Mouse (Mus musculus) hindbrain, embryonic 15.5 days (tissue): ENCODE results near the gene Aig1. TPM values are rescaled to one million over a fixed set of nuclear protein-coding genes. Genes with fewer than 3 reads are reported as not detected.

Experiments used
- ATAC-seq: fragments of 200-750 bp; cut with Nextera tagmentation; 2 replicates; pipeline ENCODE4 v1.8.0; 2017; ENCODE audit warnings: low read depth, moderate number of reproducible peaks, moderate TSS enrichment; ENCODE audit not compliant: low FRiP score
- H3K27ac ChIP-seq: fragments of 300-500 bp; sonication (generic); replicated peaks from 2 replicates; pipeline ENCODE4 v1.5.1; 2015; ENCODE audit warnings: mild to moderate bottlenecking, inconsistent platforms
- H3K27me3 ChIP-seq: fragments of 300-500 bp; sonication (generic); 2 replicates; pipeline ENCODE4 v1.6.1; 2015; ENCODE audit warnings: control low read depth, inconsistent platforms
- H3K36me3 ChIP-seq: fragments of 300-500 bp; sonication (generic); 2 replicates; pipeline ENCODE4 v1.6.1; 2015; ENCODE audit warnings: control low read depth, inconsistent platforms
- H3K4me1 ChIP-seq: fragments of 300-500 bp; sonication (generic); replicated peaks from 2 replicates; pipeline ENCODE4 v1.6.1; 2015; ENCODE audit warnings: control low read depth, inconsistent platforms
- H3K4me2 ChIP-seq: fragments of 300-500 bp; sonication (generic); 2 replicates; pipeline ENCODE4 v1.6.1; 2015; ENCODE audit warnings: moderate library complexity, mild to moderate bottlenecking, inconsistent platforms
- H3K4me3 ChIP-seq: fragments of 300-500 bp; sonication (generic); 2 replicates; pipeline ENCODE4 v1.5.1; 2015; ENCODE audit warnings: mild to moderate bottlenecking, inconsistent platforms
- H3K9ac ChIP-seq: fragments of 300-500 bp; sonication (generic); 2 replicates; pipeline ENCODE4 v1.6.1; 2015; ENCODE audit warnings: inconsistent platforms
- H3K9me3 ChIP-seq: fragments of 300-500 bp; sonication (generic); 2 replicates; pipeline ENCODE4 v1.6.1; 2016; ENCODE audit warnings: control low read depth, inconsistent platforms
- WGBS: fragments of 180-500 bp; shearing (Covaris S2); methylation state at CpG from one replicate; pipeline ENCODE4 v1.1.7; 2015; 5-methylcytosine and 5-hydroxymethylcytosine counted together
- polyA plus RNA-seq: library from polyadenylated mRNA; unstranded; fragments of >200 nt; fragmentation: Nextera tagmentation; extraction: Ambion mirVana; gene quantifications from 2 replicates; pipeline ENCODE4 v1.2.1, GENCODE M21; 2015

The Aig1 gene
- polyA plus RNA-seq, 1 experiment from 2014 or later, result 94.7 TPM

- no peak overlapping the region for H3K4me3 ChIP-seq
- H3K27ac ChIP-seq, result no peak overlapping the region
- H3K36me3 ChIP-seq, result no peaks in the 10 kb centered on the region
- H3K27me3 ChIP-seq, result no peaks in the 10 kb centered on the region
- H3K9ac ChIP-seq, result no peak overlapping the region
- no peak overlapping the region for H3K4me2 ChIP-seq
- 69% methylated on average over 7 of the region's 7 CpGs for WGBS
- no peaks in the 10 kb centered on the region for H3K4me1 ChIP-seq
- no peaks in the 10 kb centered on the region for H3K9me3 ChIP-seq
- no peak for ATAC-seq
Measured at GRCm38 (mm10) chr10:13653326-13653725, 215.5 kb downstream of the Aig1 start.

GRCm38 (mm10) chr10:13652061-13652460, 216.7 kb downstream of the Aig1 start:
- no peak overlapping the region for H3K4me3 ChIP-seq
- no peaks in the 10 kb centered on the region for H3K9me3 ChIP-seq
- H3K9ac ChIP-seq, result no peak overlapping the region
- no peaks in the 10 kb centered on the region for H3K27me3 ChIP-seq
- H3K4me1 ChIP-seq, result no peaks in the 10 kb centered on the region
- no peak overlapping the region for H3K4me2 ChIP-seq
- H3K36me3 ChIP-seq, result no peaks in the 10 kb centered on the region
- WGBS, result 93% methylated on average over 4 of the region's 4 CpGs
- no peak overlapping the region for H3K27ac ChIP-seq
- no peak for ATAC-seq

GRCm38 (mm10) chr10:13641750-13642149, 227.0 kb downstream of the Aig1 start:
- 27% methylated on average over 7 of the region's 7 CpGs for WGBS
- ATAC-seq, result no peak
- Histone ChIP-seq H3K4me1 (no peaks in the 10 kb centered on the region), H3K27ac (no peak overlapping the region), H3K27me3 (no peaks in the 10 kb centered on the region), H3K9ac (no peak overlapping the region), H3K4me3 (no peak overlapping the region), H3K9me3 (no peaks in the 10 kb centered on the region), H3K36me3 (no peaks in the 10 kb centered on the region), H3K4me2 (no peak overlapping the region)

- Histone ChIP-seq H3K4me1 (peaks cover 7% of the 10 kb centered on the region; the same call in 1 of the 2 replicates), H3K27me3 (no peaks in the 10 kb centered on the region), H3K9me3 (no peaks in the 10 kb centered on the region), H3K4me2 (no peak overlapping the region), H3K27ac (no peak overlapping the region), H3K36me3 (no peaks in the 10 kb centered on the region), H3K9ac (no peak overlapping the region), H3K4me3 (no peak overlapping the region)
- WGBS, result 44% methylated on average over 3 of the region's 3 CpGs
- peak; percentile 56; the same call in 1 of the 2 replicates for ATAC-seq
Measured at GRCm38 (mm10) chr10:13631796-13632195, 237.0 kb downstream of the Aig1 start.

GRCm38 (mm10) chr10:13623735-13624134, 245.0 kb downstream of the Aig1 start:
- no peaks in the 10 kb centered on the region for H3K9me3 ChIP-seq
- no peak overlapping the region for H3K27ac ChIP-seq
- no peak overlapping the region for H3K4me2 ChIP-seq
- no peaks in the 10 kb centered on the region for H3K4me1 ChIP-seq
- no peak overlapping the region for H3K4me3 ChIP-seq
- WGBS, result 74% methylated on average over 5 of the region's 5 CpGs
- H3K9ac ChIP-seq, result no peak overlapping the region
- H3K36me3 ChIP-seq, result no peaks in the 10 kb centered on the region
- no peak for ATAC-seq
- no peaks in the 10 kb centered on the region for H3K27me3 ChIP-seq

GRCm38 (mm10) chr10:13600926-13601325, 267.9 kb downstream of the Aig1 start:
- H3K27ac ChIP-seq, result no peak overlapping the region
- no peaks in the 10 kb centered on the region for H3K36me3 ChIP-seq
- no peak overlapping the region for H3K4me3 ChIP-seq
- H3K27me3 ChIP-seq, result no peaks in the 10 kb centered on the region
- no peak overlapping the region for H3K9ac ChIP-seq
- no peak overlapping the region for H3K4me2 ChIP-seq
- H3K4me1 ChIP-seq, result no peaks in the 10 kb centered on the region
- ATAC-seq, result no peak
- H3K9me3 ChIP-seq, result no peaks in the 10 kb centered on the region; the same call in 1 of the 2 replicates
- 62% methylated on average over 2 of the region's 2 CpGs for WGBS

GRCm38 (mm10) chr10:13597491-13597890, 271.3 kb downstream of the Aig1 start:
- H3K36me3 ChIP-seq, result no peaks in the 10 kb centered on the region
- H3K27me3 ChIP-seq, result no peaks in the 10 kb centered on the region
- no peaks in the 10 kb centered on the region for H3K4me1 ChIP-seq
- H3K4me2 ChIP-seq, result no peak overlapping the region
- 72% methylated on average over 8 of the region's 8 CpGs for WGBS
- H3K4me3 ChIP-seq, result no peak overlapping the region
- no peak overlapping the region for H3K27ac ChIP-seq
- ATAC-seq, result no peak
- no peak overlapping the region for H3K9ac ChIP-seq
- no peaks in the 10 kb centered on the region; the same call in 1 of the 2 replicates for H3K9me3 ChIP-seq

Other genes with a start within 250 kb of the Aig1 start
- 10.7 and 11.6 TPM in 2 replicates for gene Hivep2, start 97.1 kb upstream of the Aig1 start, polyA plus RNA-seq